Mouse (Mus musculus) midbrain, embryonic 11.5 days (tissue): ENCODE data around the gene B3gnt2. TPM values are rescaled to one million over a fixed set of nuclear protein-coding genes. Genes with fewer than 3 reads are reported as not detected.
A peak's percentile ranks its signal among the peaks of the same experiment; 100 is the strongest.

Experiments
- ATAC-seq: fragments of 200-750 bp; cut with Nextera tagmentation; 2 replicates; pipeline ENCODE4 v1.8.0; 2017; ENCODE audit warnings: moderate TSS enrichment, moderate library complexity; ENCODE audit not compliant: low FRiP score
- DNase-seq: peaks from one replicate; pipeline ENCODE4 v3.0.0; 2015; ENCODE audit warnings: low spot score; ENCODE audit errors: missing footprints
- H3K27ac ChIP-seq: fragments of 300-500 bp; sonication (generic); 2 replicates; pipeline ENCODE4 v1.5.1; 2014; ENCODE audit warnings: low read depth, low read length
- H3K27me3 ChIP-seq: fragments of 300-500 bp; sonication (generic); 2 replicates; pipeline ENCODE4 v1.6.1; 2014; ENCODE audit warnings: mild to moderate bottlenecking, low read length, moderate library complexity, mixed read lengths; ENCODE audit not compliant: control insufficient read depth, insufficient read depth
- H3K36me3 ChIP-seq: fragments of 300-500 bp; sonication (generic); 2 replicates; pipeline ENCODE4 v1.6.1; 2014; ENCODE audit warnings: mild to moderate bottlenecking, low read length, moderate library complexity, mixed read lengths; ENCODE audit not compliant: control insufficient read depth, insufficient read depth
- H3K4me1 ChIP-seq: fragments of 300-500 bp; sonication (generic); 2 replicates; pipeline ENCODE4 v1.6.1; 2014; ENCODE audit warnings: low read length; ENCODE audit not compliant: control insufficient read depth, insufficient read depth
- H3K4me2 ChIP-seq: fragments of 300-500 bp; sonication (generic); 2 replicates; pipeline ENCODE4 v1.6.1; 2014; ENCODE audit warnings: mild to moderate bottlenecking, moderate library complexity
- H3K4me3 ChIP-seq: fragments of 300-500 bp; sonication (generic); 2 replicates; pipeline ENCODE4 v1.5.1; 2014; ENCODE audit warnings: low read depth, low read length
- H3K9ac ChIP-seq: fragments of 300-500 bp; sonication (generic); 2 replicates; pipeline ENCODE4 v1.6.1; 2014; ENCODE audit warnings: low read length
- H3K9me3 ChIP-seq: fragments of 300-500 bp; sonication (generic); 2 replicates; pipeline ENCODE4 v1.6.1; 2016; ENCODE audit warnings: low read length; ENCODE audit not compliant: control insufficient read depth
- WGBS: fragments of 180-500 bp; shearing (Covaris S2); extraction: QIAGEN DNeasy Blood & Tissue Kit; methylation state at CpG from one replicate; pipeline ENCODE4 v1.1.7; 2014; 5-methylcytosine and 5-hydroxymethylcytosine counted together
- polyA plus RNA-seq: library from polyadenylated mRNA; unstranded; fragments of >200 nt; fragmentation: Nextera tagmentation; extraction: Ambion mirVana; gene quantifications from 2 replicates; pipeline ENCODE4 v1.2.1, GENCODE M21; 2014

The B3gnt2 gene
- polyA plus RNA-seq, 1 experiment from 2014 or later, result 1.8 TPM

GRCm38 (mm10) chr11:22815143-22815542 is 45.6 kb downstream of the B3gnt2 start:
- no peak for DNase-seq
- H3K4me2 ChIP-seq, result no peak overlapping the region
- H3K4me1 ChIP-seq, result no peaks in the 10 kb centered on the region
- no peak overlapping the region for H3K27ac ChIP-seq
- H3K9me3 ChIP-seq, result no peaks in the 10 kb centered on the region
- no peaks in the 10 kb centered on the region for H3K36me3 ChIP-seq
- no peak overlapping the region for H3K4me3 ChIP-seq
- H3K27me3 ChIP-seq, result no peaks in the 10 kb centered on the region
- no peak overlapping the region for H3K9ac ChIP-seq
- no peak for ATAC-seq

DNA sequence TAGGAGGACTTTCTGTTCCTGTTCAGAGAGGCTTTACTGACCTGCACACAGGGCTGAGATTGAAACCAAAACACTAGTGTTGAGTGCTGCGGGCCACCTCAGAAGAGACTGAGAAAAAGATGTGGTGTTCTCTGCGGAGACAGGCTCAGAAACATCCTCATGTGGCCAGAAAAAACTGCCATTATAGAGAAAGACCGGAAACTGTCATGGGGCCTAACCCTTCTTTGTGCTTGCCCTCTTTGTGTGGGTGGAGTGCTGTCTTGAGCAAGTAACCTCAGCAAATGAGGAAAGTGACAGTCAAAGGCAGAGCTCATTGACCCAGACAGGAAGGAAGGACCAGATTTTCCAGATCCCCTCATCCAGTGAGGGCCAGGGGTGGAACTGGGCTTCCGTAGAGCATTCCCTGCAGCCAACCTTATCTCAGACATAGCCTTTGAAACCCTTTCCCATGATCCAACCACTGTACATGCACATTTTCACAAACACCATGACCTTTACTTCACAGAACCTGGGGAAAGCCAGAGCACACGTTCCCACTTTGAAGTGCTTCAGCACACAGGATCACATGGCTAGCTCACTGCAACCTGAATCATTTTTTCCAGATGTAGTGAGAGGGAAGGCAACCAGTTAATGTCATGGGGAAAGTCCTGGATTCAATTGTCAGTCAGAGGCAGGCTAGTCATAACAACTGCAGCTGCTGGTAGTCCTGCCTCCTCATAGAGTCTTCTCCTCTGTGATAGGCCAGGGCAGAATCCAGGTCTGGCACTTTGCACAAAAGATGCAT is 46.6 kb downstream of the B3gnt2 start:
- H3K36me3 ChIP-seq, result no peaks in the 10 kb centered on the region
- ATAC-seq, result no peak
- H3K9me3 ChIP-seq, result no peaks in the 10 kb centered on the region

DNA sequence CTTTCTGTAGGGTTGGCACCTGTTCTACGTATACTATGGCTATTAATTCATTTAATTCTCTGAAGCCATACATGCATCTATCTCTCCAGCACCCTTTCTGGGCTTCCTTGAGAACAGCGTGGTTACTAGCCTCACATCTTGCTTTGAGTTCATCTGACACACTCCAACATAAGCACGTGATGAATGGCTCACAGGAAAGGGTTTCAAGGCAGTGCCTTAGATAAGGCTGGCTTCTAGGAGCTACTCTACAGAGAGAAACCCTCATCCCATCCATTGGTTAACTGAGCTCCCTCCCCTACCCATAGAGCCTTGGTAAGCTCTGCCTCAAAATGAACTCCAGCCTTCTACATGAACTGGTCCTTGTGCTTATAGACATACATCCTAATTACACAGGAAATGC is 47.3 kb downstream of the B3gnt2 start:
- 81% methylated on average over 3 of the region's 3 CpGs for WGBS

More for the DNA sequence above, 46.6 kb downstream of the B3gnt2 start:
- peak; percentile 74 for DNase-seq
- H3K9ac ChIP-seq, result no peak overlapping the region
- H3K27me3 ChIP-seq, result no peaks in the 10 kb centered on the region
- no peak overlapping the region for H3K4me2 ChIP-seq
- no peak overlapping the region for H3K27ac ChIP-seq
- no peaks in the 10 kb centered on the region for H3K4me1 ChIP-seq
- H3K4me3 ChIP-seq, result no peak overlapping the region
- whole genome bisulfite sequencing, result 87% methylated on average over 5 of the region's 5 CpGs

GRCm38 (mm10) chr11:22811413-22811812 is 49.3 kb downstream of the B3gnt2 start:
- Histone ChIP-seq H3K27me3 (no peaks in the 10 kb centered on the region), H3K9ac (no peak overlapping the region), H3K36me3 (no peaks in the 10 kb centered on the region), H3K9me3 (no peaks in the 10 kb centered on the region), H3K27ac (no peak overlapping the region), H3K4me1 (no peaks in the 10 kb centered on the region), H3K4me2 (no peak overlapping the region), H3K4me3 (no peak overlapping the region)
- WGBS, result 87% methylated on average over 3 of the region's 3 CpGs
- no peak for ATAC-seq
- DNase-seq, result peak; percentile 53

More for the DNA sequence above, 47.3 kb downstream of the B3gnt2 start:
- no peak for ATAC-seq
- H3K27me3 ChIP-seq, result no peaks in the 10 kb centered on the region
- no peak overlapping the region for H3K9ac ChIP-seq
- no peak overlapping the region for H3K4me2 ChIP-seq
- DNase-seq, result no peak
- no peaks in the 10 kb centered on the region for H3K9me3 ChIP-seq
- no peaks in the 10 kb centered on the region for H3K4me1 ChIP-seq
- no peak overlapping the region for H3K27ac ChIP-seq
- H3K36me3 ChIP-seq, result no peaks in the 10 kb centered on the region
- no peak overlapping the region for H3K4me3 ChIP-seq

DNA sequence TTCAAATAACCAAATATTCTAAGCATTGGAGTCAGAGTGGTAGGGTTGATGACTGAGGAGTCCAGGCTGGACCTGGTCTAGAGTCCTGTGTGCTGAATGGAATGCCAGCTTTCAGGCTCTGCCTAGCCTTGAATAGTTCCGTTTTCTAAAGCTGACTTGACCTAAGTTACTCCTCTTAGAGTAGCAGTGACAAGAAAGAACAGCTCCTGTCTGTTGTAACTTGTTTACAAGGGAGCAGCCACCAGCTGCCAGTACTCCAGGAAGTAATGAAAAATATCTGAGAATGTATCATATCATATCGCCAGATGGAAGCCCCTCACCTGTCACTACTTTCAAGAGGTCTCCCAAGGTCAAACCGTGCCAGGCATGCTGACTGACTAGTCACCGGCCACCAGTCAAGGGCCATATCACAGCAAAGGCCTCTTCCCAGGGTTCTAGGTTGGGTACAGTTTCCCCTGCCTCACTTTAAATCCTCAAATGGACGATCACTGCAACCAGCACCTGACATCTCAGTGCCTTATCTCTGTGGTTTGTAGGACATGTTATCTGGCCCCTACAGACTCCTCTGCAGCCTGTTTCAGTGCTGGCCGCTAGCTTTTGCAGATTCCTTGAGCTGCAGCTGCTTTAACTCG is 51.2 kb downstream of the B3gnt2 start:
- no peaks in the 10 kb centered on the region for H3K9me3 ChIP-seq
- no peak overlapping the region for H3K9ac ChIP-seq
- DNase-seq, result peak; percentile 37
- H3K4me1 ChIP-seq, result no peaks in the 10 kb centered on the region
- no peak overlapping the region for H3K4me3 ChIP-seq
- no peaks in the 10 kb centered on the region for H3K36me3 ChIP-seq
- 87% methylated on average over 7 of the region's 7 CpGs for WGBS
- H3K4me2 ChIP-seq, result no peak overlapping the region
- ATAC-seq, result no peak
- H3K27me3 ChIP-seq, result no peaks in the 10 kb centered on the region
- no peak overlapping the region for H3K27ac ChIP-seq

DNA sequence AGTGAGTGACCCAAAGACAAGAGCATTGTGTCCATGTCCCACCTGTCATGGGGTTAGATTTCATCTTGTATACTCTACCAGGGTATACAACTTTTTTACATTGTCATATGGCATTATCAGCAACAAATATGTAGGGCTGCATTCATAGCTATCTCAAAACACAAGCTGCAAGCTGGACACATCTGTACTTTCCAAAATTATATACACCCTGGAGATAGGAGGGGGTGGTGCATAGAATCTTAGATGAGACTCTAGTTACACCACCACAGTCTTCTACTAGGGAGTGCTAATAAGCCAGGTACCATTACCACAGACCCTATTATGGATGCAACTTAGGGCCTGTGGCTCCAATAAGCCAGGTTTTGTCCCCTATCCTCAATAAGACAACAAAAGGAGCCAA is 52.7 kb downstream of the B3gnt2 start:
- Histone ChIP-seq H3K9me3 (no peaks in the 10 kb centered on the region), H3K36me3 (no peaks in the 10 kb centered on the region), H3K4me2 (no peak overlapping the region), H3K27ac (no peak overlapping the region), H3K4me3 (no peak overlapping the region), H3K9ac (no peak overlapping the region), H3K4me1 (no peaks in the 10 kb centered on the region), H3K27me3 (no peaks in the 10 kb centered on the region)
- DNase-seq, result no peak
- no peak for ATAC-seq

DNA sequence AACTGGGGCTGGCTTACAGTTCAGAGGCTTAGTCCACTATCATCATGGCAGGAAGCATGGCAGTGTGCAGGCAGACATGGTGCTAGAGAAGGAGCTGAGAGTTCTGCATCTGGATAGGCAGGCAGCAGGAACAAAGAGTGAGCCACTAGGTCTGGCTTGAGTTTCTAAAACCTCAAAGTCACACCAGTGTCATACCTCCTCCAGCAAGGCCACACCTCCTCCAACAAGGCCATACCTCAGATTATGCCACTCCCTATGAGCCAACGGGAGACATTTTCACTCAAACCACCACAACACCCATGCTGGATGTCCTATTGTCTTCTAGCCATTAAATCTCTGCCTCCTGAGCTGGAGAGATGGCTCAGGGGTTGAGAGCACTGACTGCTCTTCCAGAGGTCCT is 55.6 kb downstream of the B3gnt2 start:
- Histone ChIP-seq H3K4me1 (no peaks in the 10 kb centered on the region), H3K27ac (no peak overlapping the region), H3K4me2 (no peak overlapping the region), H3K9ac (no peak overlapping the region), H3K9me3 (no peaks in the 10 kb centered on the region), H3K27me3 (no peaks in the 10 kb centered on the region), H3K36me3 (no peaks in the 10 kb centered on the region), H3K4me3 (no peak overlapping the region)
- peak; percentile 54 for DNase-seq
- WGBS, result 86% methylated on average over 1 of the region's 1 CpGs
- ATAC-seq, result no peak

- DNase-seq (no peak), ATAC-seq (no peak)
- WGBS, result 34% methylated on average over 9 of the region's 9 CpGs
- Histone ChIP-seq H3K9me3 (no peaks in the 10 kb centered on the region), H3K9ac (no peak overlapping the region), H3K36me3 (no peaks in the 10 kb centered on the region), H3K4me2 (no peak overlapping the region), H3K27ac (no peak overlapping the region), H3K4me1 (no peaks in the 10 kb centered on the region), H3K4me3 (no peak overlapping the region), H3K27me3 (no peaks in the 10 kb centered on the region)
Observed at GRCm38 (mm10) chr11:22799987-22800424, 60.8 kb downstream of the B3gnt2 start.

GRCm38 (mm10) chr11:22798916-22799315 is 61.8 kb downstream of the B3gnt2 start:
- no peak overlapping the region for H3K4me2 ChIP-seq
- ATAC-seq (no peak), DNase-seq (no peak)
- no peaks in the 10 kb centered on the region for H3K27me3 ChIP-seq
- WGBS, result 70% methylated on average over 5 of the region's 5 CpGs
- H3K36me3 ChIP-seq, result no peaks in the 10 kb centered on the region
- H3K4me3 ChIP-seq, result no peak overlapping the region
- H3K9ac ChIP-seq, result no peak overlapping the region
- no peak overlapping the region for H3K27ac ChIP-seq
- H3K9me3 ChIP-seq, result no peaks in the 10 kb centered on the region
- no peaks in the 10 kb centered on the region for H3K4me1 ChIP-seq
